Mouse (Mus musculus) lung, postnatal 36 days (tissue): Measurements from ENCODE around the gene Cntnap5a.

Experiments
- DNase-seq: peaks from one replicate; pipeline ENCODE4 v3.0.0; 2022; ENCODE audit warnings: mixed read lengths

The Cntnap5a gene

GRCm38 (mm10) chr1:115684518-115685368, at the start of gene Cntnap5a:
Cntnap5a (plus strand) TSS chr1:115684756.
- DNase-seq = peak; percentile 22

DNA sequence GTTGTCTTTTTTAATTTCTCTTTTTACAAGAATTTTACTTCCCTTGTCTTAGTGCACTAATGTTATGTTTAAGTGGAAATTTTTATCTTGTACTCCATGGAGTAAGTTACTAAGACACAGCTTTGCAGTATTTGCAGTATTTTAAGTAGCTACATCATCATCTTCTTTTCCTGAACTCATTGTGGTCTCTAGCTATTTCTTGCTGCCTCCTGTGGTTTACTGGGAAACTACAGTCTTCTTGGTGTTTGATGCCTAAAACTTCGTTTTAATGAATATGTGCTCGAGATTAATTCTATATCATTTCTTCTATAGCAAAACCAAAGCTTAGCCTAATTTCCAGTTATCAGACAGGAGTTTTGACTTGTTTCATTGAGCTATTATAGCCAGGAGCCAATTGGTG, 37.6 kb upstream of the Cntnap5a start:
- DNase-seq = no peak

DNA sequence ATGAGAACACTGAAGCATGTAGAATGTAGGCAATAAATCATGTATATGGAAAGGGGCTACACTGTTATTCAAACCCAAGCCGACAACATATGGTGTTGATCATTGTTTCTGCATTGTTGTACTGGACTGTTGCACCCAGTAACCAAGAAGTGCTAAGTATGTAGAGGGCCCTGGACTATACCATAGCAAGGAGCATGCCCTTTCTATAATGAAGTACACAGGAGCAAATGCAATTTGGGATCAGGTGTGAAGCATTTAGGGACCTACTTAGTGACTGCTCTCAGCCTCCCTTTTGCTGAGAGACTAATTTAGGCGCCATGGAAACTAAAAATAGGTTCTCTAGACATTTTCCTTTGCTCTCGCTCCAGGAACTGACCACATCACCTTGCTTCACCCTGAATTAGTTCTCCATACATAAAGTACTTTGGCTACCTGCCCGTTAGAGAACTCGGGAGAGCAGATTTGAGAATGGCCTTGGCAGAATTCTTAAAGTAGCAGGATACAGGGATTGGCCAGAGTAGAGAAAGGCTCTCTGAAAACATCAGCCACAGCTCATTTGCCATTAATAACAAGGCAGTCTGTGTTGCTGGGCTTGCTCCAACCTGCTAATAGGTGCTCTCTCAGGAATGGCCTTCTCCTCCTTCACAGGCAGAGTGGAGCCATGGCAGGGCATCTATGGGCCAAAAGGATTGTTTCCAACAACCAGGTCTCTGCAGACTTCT, 26.1 kb upstream of the Cntnap5a start:
- DNase-seq = no peak

GRCm38 (mm10) chr1:115686494-115686893, 1.9 kb downstream of the Cntnap5a start:
- no peak for DNase-seq

DNA sequence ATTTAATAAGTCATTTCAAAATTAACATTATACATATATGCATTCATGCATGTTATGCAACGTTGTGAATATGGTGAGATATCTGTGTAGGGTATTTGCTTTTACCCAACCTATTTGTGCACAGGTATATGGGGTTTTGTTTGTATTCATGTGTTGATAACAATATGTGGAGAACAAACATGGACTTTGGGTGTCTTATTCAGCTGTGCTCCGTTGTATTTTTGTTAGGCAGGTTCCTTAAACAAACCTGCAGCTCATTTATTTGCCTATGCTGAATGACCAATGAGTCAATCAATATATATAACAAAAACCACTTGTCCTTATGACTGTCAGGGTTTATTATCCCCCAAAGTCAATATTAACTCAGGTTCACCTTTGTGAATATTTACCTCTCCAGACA, 15.2 kb downstream of the Cntnap5a start:
- no peak for DNase-seq

- no peak for DNase-seq
Measured at GRCm38 (mm10) chr1:115742556-115742955, 58.0 kb downstream of the Cntnap5a start.

GRCm38 (mm10) chr1:115745569-115745968, 61.0 kb downstream of the Cntnap5a start:
- no peak for DNase-seq

- DNase-seq = no peak
Measured at GRCm38 (mm10) chr1:115784737-115785136, 100.2 kb downstream of the Cntnap5a start.

GRCm38 (mm10) chr1:115842591-115842990, 158.0 kb downstream of the Cntnap5a start:
- no peak for DNase-seq

GRCm38 (mm10) chr1:115847605-115848004, 163.0 kb downstream of the Cntnap5a start:
- no peak for DNase-seq

DNA sequence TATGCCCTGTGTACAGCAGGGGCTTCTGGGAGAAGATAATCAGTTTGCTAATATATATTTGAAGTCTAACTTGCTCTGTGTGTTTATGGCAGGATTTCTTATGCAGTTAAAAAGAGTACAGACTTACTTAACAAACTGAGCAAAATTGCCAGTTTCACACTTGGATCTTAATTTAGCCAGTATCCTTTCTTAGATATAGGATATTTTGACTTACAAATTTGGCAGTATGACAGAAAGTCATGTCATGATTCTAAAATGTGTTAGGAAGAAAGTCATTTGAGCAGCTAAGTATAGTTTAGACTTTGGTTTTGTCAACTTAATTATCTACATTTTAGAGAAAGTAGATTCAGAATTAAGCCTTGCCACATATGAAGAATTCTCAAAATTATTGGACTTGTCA, 167.7 kb downstream of the Cntnap5a start:
- DNase-seq = no peak

- DNase-seq = peak; percentile 61
Measured at GRCm38 (mm10) chr1:115918396-115918795, 233.8 kb downstream of the Cntnap5a start.

DNA sequence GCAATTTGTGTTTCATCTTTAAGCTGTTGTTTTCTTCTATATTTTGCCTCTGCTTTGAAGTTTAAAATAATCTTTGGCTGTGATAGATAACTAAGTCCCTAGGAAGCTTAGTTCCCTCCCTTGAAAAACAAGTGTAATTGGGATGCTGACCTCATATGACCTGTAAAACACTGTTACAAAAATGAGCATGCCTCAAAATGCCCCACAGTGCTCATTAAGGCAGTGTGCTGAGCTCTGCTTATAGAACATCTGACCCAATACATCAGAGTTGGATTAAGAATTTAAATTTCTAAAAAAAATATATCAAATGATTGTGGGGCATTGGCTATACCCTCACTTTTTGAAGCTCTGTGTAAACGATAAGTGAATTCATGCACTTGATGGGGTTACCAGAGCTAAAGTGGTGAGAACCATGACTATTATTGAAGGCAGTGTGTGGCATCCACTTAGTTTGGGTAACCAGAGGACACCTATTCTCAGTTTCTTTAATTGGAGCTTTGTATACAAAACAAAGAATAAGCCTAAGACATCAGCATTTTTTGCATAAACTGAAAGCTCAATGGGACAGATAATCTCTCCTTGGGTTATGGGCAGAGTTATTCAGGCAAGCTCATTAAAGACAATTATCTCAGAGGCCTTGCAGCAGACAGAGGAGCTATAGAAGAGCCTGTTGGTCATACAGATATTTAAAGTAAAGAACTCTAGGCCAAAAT, 241.6 kb downstream of the Cntnap5a start:
- no peak for DNase-seq

- DNase-seq = no peak
Measured at GRCm38 (mm10) chr1:115932045-115932444, 247.5 kb downstream of the Cntnap5a start.

DNA sequence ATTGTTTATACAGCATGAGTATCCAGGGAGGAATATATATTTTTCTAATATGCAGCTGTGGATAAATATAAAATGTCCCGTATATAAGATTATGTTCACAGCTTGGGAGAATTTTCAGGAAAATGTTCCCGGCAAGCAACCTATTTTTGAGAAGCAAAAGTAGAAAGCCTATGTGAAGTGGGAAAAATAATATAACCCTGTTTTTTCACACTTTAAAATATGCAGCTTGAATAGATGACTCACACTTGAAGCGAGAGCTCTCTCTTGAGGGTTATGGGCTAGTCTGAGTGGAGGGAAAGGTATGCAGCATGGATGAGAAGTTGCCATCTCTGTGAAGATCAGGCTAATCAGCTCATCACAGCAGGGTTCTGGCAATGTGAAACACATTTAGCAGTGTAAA, 261.3 kb downstream of the Cntnap5a start:
- DNase-seq = no peak

GRCm38 (mm10) chr1:115956528-115956927, 272.0 kb downstream of the Cntnap5a start:
- no peak for DNase-seq

- DNase-seq = no peak
Measured at GRCm38 (mm10) chr1:115964993-115965575, 280.5 kb downstream of the Cntnap5a start.

GRCm38 (mm10) chr1:115990204-115990603, 305.6 kb downstream of the Cntnap5a start:
- no peak for DNase-seq

DNA sequence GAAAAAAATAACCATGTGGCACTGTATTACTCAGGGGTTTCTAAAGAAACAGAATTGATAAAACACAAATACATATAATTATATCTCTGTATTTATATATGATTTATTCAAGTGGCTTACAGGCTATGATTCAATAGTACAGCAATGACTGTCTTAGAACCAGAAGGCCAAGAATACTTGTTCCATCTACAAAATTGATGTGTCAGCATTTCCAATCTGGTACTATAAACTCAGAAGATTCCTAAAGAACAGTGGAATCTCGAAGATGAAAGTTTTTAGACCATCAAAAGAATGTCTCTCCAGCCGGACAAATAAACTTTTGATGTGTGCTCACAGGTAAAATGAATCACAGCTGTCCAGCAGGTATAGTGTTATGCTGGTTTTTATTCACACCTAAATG, 331.2 kb downstream of the Cntnap5a start:
- DNase-seq = no peak

- no peak for DNase-seq
Measured at GRCm38 (mm10) chr1:116029653-116030052, 345.1 kb downstream of the Cntnap5a start.

DNA sequence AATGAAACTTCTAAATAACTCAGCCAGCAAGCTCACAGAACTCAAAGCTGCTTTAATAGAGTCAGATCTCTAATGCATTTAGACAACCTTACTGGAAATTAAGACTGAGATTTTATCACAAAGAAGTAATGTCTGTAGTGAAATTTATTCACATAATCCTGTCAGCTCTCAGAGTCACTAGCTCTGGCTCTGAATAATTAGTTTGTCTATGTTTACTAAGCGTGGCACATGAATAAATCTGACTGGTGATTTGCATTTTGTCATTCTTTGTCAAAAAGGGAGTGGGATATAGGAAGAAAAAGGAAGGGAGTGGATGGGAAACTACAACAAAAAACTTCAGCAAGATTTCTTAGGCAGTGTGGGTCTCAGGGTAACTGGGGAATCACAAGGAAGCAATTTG, 351.3 kb downstream of the Cntnap5a start:
- no peak for DNase-seq

- no peak for DNase-seq
Measured at GRCm38 (mm10) chr1:116036894-116037293, 352.3 kb downstream of the Cntnap5a start.

GRCm38 (mm10) chr1:116044083-116044482, 359.5 kb downstream of the Cntnap5a start:
- DNase-seq = no peak
